Mouse (Mus musculus) limb, embryonic 13.5 days (tissue): ENCODE measurements around the gene Rhcg. TPM values are rescaled to one million over a fixed set of nuclear protein-coding genes. Genes with fewer than 3 reads are reported as not detected.

Experiments used
- polyA plus RNA-seq: library from polyadenylated mRNA; unstranded; fragments of >200 nt; fragmentation: Nextera tagmentation; extraction: Ambion mirVana; gene quantifications from 2 replicates; pipeline ENCODE4 v1.2.1, GENCODE M21; 2015

The Rhcg gene
- polyA plus RNA-seq, 1 experiment from 2014 or later, result not detected

Other genes starting within 250 kb of the Rhcg start
- 1.5 and 2.1 TPM in 2 replicates for gene Rlbp1, start 230.6 kb downstream of the Rhcg start, polyA plus RNA-seq
- 8.4 and 10.0 TPM in 2 replicates for gene Fanci, start 225.7 kb downstream of the Rhcg start, polyA plus RNA-seq
- gene Polg, start 151.3 kb downstream of the Rhcg start, polyA plus RNA-seq, result 32.9 and 35.3 TPM in 2 replicates
- gene Ticrr, start 42.5 kb upstream of the Rhcg start, polyA plus RNA-seq, result 9.1 and 9.7 TPM in 2 replicates
- gene Kif7, start 98.1 kb upstream of the Rhcg start, polyA plus RNA-seq, result 6.5 and 6.9 TPM in 2 replicates
- gene Plin1, start 115.2 kb upstream of the Rhcg start, polyA plus RNA-seq, result not detected in 2 replicates
- 9.9 and 11.7 TPM in 2 replicates for gene Pex11a, start 125.5 kb upstream of the Rhcg start, polyA plus RNA-seq
- 0.11 and 0.27 TPM in 2 replicates for gene Wdr93, start 125.5 kb upstream of the Rhcg start, polyA plus RNA-seq
- not detected in 2 replicates for gene Mesp1, start 176.1 kb upstream of the Rhcg start, polyA plus RNA-seq
- 0.19 and 0.22 TPM in 2 replicates for gene Mesp2, start 193.1 kb upstream of the Rhcg start, polyA plus RNA-seq
- gene Anpep, start 243.4 kb upstream of the Rhcg start, polyA plus RNA-seq, result 15.2 and 18.4 TPM in 2 replicates